Mouse (Mus musculus): ENCODE measurements around the gene Prmt1. TPM values are rescaled to one million over a fixed set of nuclear protein-coding genes. Genes with fewer than 3 reads are reported as not detected.
"Not testable (repeated sequence)": the region's sequence is repeated elsewhere in the genome, so short reads cannot be mapped to it uniquely, and the experiment has no call there.

Prmt1 gene
- 100 to 1,000 TPM; 166 to 183 TPM for total RNA-seq (2021)
- long read RNA-seq, experiment 1, transcript Prmt1-202 (11 exons, 1,508 nt) = minor isoform, 5 of 34 reads
- long read RNA-seq, experiment 1, transcript Prmt1-203 (10 exons, 2,147 nt) = major isoform, 22 of 34 reads
- long read RNA-seq, experiment 1, partial matches to known transcripts = 1 of 34 reads
- long read RNA-seq, experiment 1, other reads (novel, unspliced or antisense) = 6 of 34 reads
- long read RNA-seq, experiment 2, transcript Prmt1-203 (10 exons, 2,147 nt) = major isoform, 17 of 22 reads
- long read RNA-seq, experiment 2, partial matches to known transcripts = 1 of 22 reads
- long read RNA-seq, experiment 2, other reads (novel, unspliced or antisense) = 3 of 22 reads

DNA sequence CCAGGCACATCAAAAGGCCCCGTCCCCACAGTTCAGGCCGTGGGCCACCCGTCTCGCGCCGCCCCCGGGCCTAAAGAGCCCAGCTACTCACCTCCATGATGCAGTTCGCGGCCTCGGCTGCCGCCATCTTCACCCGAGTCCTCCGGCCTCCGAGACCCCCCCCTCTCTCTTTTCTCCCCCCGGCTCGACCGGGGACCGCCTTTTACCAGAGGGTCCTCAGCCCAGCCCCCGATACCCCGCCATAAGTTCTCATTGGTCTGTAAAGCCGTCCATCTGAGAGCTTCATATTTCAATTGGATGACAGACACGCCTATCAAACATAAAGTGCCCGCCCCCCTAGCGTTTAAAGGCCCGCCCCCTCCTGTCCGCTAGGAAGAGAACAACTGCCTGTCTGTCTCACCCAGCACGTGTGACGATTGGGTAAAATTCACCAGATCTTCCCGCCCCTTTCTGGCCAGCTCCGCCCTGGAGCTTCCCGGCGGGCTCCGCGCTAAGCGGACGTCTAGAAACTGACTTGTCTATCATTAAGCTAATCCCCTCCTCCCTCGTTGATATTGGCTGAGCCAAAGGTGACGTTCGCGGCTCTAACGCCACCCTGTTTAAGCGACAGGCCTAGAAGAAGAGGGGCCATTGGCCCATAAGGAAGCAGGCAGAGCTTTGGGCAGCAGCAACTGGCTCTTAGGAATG, at the start of gene Prmt1:
Gene Prmt1 (minus strand): TSS at position 377 of the 687 bp plus-strand sequence.
- intact Hi-C loops (cut with DNase I) = no loop called here
- peak; percentile 98 to 100 for DNase-seq (ENCODE audit: low spot score in 2 of 2)

DNA sequence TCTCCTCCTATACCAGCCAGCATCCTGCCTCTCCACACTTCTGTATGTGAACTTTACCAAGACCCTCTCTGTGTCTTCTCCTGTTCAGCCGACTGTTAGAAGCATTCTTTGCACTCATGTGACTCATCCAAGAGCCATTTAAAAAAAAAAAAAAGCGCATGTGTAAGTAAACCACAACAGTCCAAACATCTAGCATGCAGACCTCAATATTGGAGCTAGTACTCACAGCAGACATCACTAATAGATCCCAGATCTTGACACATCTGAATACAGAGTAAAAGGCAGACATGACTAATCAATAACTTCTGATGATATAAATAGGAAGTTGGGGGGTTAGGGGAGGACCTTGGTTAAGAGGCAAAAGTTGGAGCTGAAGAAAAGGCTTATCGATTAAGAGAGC, 49.3 kb upstream of the Prmt1 start:
- intact Hi-C loops (cut with DNase I) = no loop called here

DNA sequence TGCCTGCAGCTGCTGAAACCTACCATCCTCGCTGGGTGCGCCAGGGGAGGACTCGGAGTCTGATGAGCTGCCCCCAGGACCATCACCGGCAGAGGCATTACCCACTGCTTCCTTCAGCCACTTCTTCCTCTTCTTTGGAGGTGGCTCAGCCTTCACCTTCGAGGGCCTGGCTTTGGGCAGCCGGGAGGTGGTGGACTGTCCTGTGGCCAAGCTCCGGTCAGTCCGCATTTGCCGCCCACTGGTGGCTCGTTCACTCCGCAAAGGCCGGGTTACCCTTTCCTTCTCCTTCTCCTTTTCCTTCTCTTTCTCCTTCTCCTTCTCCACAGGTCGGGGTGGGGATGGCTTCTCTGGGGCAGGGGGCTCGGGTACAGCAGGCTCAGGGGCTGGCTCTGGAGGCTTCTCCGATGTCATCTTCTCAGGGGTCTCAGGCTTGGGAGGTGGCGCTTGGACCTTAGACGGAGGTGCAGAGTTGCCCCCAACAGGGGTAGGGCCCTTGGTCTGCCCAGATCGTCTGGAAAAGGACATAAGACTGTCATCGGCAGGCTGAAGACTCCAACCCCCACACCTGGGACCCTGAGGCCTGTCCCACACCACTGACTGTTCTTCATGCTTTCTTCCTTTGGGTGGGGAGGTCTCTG, 47.5 kb upstream of the Prmt1 start:
- DNase-seq (ENCODE audit: low spot score in 2 of 2) = no peak
- intact Hi-C loops (cut with DNase I) = no loop called here

More for the DNA sequence above, 49.3 kb upstream of the Prmt1 start:
- DNase-seq (ENCODE audit: low spot score in 2 of 2) = no peak

DNA sequence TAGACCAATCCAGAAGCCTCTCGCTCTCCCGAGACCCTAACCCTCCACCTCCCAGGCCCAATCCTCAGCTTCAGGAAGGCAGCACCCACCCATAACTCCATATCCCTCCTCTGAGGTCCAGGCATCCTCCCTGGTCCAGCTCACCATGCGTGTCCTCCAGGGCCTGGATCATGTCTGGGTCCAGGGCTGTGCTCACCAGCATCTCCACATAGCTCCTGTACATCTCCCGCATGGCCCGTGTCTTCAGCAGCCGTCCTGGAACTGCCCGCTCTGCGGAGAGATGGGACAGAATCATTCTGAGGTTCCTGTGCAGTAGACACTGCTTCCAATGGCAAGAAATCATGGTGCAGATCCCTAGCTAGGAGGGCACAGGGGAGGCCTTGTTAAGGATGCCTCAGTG, 44.5 kb upstream of the Prmt1 start:
- DNase-seq (ENCODE audit: low spot score in 2 of 2) = no peak
- intact Hi-C loops (cut with DNase I) = no loop called here

DNA sequence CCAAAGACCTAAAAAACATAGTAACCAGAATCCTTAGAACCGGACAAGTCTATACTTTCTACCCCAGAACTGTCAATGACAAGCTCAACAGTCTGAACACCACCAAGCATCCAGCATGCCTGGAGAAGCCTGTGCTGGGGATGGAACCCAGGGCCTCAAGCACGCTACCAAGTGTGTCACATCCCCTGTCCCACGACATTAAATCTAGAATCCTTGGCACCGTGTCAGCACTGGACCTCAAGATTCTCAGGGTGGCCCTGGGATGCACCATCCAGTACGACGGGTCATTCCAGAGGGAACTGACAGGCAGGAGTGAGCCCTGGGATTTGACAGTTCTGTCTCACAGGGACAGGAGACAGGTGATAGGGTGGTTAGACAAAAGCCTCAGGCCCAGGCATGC, 43.6 kb upstream of the Prmt1 start:
- DNase-seq (ENCODE audit: low spot score in 2 of 2) = no peak
- intact Hi-C loops (cut with DNase I) = no loop called here

DNA sequence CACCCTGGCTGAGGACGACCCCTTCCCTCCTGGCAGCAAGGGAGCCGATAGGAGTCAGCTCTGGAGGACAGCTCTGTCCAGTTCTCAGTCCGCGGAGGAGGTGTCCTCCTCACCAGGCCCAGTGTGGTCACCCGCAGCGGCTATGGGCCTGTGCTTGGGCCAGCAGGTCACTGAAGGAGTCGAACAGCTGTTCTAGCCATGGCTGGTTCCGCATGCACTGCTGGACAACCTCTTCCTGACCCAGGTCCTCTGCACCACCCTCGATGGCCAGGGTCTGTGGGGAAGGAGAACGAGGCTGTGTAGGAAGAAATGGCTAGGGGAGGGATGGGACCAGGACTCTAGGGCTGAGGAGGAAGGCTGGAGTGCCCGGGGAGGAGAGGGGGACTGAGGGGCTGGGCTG, 42.0 kb upstream of the Prmt1 start:
- no peak for DNase-seq (ENCODE audit: low spot score in 2 of 2)

DNA sequence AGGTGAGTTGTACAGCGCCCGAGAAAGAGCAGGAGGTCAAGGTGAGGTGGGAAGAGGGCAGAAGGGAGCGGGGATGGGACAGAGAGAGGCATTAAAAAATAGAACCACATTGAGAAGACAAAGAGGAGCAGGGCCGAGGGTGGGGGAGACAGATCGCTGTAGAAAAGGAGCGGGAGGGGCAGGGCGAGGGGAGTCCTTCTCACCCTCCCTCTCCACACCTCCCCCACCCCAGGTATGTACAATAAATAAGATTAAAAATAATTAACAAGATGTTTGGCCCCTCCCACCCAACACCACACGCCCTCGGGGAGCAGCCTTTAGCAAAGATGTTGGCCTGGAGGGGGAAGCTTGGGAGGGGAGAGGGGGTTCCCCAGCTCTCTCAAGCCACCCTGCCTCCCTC, 41.4 kb upstream of the Prmt1 start:
- intact Hi-C loops (cut with DNase I) = loop anchor here (1.0 kb wide), 1 partner anchor 10 kb away; no protein-coding TSS in a partner anchor

More for the DNA sequence above, 42.0 kb upstream of the Prmt1 start:
- intact Hi-C loops (cut with DNase I) = loop anchor here (1.0 kb wide), 1 partner anchor 9 kb away; no protein-coding TSS in a partner anchor

DNA sequence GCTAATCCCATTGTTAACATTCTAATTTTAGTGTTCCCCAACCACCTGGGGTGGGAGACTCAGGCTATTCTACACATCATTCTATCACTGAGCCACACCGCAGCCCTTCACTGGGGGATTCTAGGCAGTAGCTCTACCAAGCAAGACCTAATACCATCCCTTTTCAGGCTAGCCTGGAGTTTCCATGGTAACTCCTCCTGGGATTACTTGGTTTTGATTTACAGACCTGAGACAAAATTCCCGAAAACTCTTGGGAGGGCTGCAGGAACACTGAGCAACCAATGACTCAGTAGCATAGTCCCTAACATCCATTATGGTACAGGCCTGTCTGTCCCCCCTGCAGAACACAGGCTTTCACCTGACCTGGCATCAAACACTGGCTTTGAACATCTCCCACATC, 39.9 kb upstream of the Prmt1 start:
- intact Hi-C loops (cut with DNase I) = no loop called here
- DNase-seq (ENCODE audit: low spot score in 2 of 2) = no peak

More for the DNA sequence above, 41.4 kb upstream of the Prmt1 start:
- DNase-seq (ENCODE audit: low spot score in 2 of 2) = no peak

DNA sequence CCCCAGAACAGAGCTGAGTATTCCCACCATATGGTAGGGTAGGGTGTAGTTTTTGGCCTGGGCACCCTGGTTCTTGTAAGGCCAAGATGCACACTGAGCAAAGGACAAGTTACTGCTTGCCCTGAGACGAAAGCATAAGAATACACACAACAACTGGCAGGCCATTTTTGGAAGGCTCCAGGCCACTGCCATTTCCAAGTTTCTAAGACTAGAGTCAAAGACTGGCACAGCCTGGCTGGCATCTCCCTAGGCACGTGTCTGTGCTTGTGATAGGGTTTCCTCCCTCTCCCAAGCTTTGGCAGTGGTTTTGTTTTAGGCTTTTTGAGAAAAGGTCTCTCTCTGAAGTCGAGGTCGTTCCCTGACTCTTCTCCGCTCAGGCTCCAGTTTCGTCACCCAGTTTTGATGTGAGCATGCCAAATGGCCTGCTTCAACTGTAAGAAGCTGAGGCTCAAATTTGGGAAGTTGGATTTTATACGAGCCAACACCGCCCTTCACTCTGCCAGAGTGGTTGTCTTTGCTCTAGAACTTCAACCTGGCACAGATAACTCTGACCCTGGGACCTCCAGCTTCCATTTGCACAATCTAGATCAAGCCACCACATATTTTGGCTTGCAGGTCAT, 39.3 kb upstream of the Prmt1 start:
- peak in 1 of 2 experiments; percentile 44 for DNase-seq (ENCODE audit: low spot score in 2 of 2)

DNA sequence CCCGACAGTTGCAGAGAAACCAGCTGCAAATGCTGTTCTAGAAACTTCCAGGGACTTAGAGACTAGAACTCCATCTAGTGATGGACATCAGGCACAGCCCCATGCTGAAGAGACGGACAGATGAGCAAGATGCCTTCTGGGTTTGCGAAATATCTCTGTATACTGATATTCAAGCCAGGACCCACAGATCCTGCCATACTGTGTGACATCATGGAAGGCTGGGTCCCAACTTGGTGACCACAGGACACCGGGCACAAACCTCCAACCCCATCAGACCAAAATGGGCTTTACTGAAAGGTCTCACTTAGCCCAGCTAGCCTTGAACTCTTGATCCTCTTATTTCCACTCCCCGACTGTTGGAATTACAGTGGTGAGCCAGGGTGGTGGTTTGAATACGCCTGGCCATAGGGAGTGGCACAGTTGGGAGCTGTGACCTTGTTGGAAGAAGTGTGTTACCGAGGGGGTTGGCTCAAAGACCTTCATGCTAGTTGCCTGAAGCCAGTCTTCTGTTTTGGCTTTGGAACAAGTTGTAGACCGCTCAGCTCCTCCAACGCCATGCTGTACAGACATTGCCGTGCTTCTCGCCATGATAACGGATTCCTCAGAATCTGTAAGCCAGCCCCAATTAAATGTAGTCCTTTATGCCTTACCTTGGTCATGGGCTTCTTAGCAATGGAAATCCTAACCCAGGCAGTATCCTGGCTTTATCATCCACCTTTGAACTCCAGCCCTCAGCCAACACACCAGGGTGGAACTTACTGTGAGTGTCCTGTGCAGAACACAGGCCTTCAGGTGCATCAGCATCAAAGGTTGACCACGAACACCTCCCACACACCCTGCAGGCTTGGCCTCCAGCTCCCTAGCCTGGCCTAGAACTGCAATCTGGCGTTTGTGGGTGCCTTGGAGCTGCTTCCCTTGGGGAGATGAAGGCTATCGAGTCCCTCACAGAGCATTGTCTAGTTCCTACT, 38.2 kb upstream of the Prmt1 start:
- DNase-seq (ENCODE audit: low spot score in 2 of 2) = no peak
- intact Hi-C loops (cut with DNase I) = no loop called here

More for the DNA sequence above, 39.3 kb upstream of the Prmt1 start:
- intact Hi-C loops (cut with DNase I) = no loop called here

DNA sequence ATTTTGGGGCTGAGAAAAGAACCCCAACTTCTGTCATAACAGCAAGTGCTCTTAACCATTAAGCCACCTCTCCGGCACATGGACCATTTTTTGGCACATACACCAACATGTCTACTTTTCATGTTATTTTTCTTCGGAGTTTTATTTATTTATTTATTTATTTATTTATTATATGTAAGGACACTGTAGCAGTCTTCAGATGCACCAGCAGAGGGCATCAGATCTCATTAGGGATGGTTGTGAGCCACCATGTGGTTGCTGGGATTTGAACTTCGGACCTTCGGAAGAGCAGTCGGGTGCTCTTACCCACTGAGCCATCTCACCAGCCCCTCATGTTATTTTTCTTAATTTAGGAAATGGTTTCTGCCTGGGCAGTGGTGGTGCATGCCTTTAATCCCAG, 37.3 kb upstream of the Prmt1 start:
- DNase-seq (ENCODE audit: low spot score in 2 of 2); intact Hi-C loops (cut with DNase I): not testable (repeated sequence)

DNA sequence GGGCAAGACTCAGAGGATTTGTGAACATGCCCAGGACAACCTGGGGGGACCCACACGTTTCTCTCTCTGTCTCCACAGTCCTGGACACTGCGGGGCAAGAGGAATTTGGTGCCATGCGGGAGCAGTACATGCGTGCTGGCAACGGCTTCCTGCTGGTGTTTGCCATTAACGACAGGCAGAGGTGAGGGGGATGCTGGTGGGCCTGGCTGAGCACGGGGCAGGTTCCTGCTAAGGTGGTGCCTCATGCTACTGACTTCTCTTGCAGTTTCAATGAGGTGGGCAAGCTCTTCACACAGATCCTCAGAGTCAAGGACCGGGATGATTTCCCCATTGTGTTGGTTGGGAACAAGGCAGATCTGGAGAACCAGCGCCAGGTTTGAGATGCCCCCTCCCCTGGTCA, 33.9 kb upstream of the Prmt1 start:
- intact Hi-C loops (cut with DNase I) = no loop called here
- DNase-seq (ENCODE audit: low spot score in 2 of 2) = no peak

DNA sequence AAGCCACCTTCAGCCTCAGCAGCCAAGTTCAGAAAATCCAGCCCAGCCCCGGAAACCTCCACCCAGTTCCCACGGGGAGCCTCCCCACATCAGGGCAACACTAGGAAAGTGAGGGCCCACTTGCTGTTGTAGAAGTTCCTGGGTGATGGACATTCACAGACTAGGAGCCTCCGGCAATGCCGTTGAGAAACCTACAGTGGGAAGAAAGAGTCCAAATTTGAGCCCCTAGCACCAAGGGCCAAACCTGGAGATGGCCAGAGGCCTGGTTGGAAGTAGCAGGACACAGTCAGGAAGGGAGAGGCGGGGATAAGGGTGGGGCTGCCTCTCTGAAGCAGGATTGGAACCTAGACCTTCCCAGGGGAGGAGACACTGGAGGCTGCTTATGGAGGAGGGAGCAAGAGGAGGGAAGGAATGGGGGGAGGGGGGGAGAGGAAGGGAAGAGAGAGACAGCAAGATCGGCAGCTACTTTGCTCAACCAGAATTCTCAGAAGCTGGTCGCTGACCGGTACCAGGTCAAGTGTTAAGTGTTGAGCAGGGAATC, 32.7 kb upstream of the Prmt1 start:
- intact Hi-C loops (cut with DNase I) = loop anchor here (5.0 kb wide), 1 partner anchor 33 kb away; the partner anchor contains the start of gene Prr12
- no peak for DNase-seq (ENCODE audit: low spot score in 2 of 2)

DNA sequence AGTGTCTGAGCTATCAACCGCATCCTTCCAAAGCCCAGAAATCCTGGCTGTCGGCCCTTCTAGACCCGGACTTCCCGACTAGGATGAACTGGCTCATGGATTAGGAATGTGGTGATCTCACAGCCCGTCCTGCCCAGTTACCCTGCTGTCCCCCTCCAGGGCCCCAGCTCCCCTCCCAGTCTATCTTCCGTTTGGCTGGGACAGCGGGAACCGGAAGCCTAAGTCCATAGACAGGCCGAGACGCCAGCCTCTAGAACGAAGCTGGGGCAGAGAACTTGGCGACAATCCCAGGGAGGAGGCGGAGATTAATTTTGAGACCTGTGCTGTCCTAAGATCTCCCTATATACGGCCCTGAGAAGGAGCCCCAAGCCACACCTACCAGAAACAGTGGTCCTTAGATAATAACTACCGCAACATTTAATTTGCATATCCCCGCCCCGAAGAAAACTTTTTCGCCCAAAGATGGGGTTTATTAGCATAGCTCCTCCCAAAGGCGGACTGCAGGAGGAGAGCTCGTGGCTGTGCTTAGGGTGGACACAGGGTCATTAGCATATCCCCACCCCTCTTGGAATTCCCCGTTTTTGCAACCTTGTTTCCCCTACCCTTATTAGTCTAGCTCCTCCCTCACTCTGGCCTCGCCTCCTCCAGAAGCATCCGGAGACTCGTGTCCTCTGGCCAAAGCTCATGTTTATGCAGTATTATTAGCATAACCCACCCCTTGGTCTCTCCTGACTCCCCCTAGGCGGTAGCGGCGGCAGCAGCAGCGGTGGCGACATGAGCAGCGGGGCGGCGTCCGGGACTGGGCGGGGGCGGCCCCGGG, 31.1 kb upstream of the Prmt1 start, which contains the start of gene Rras:
Gene Rras (plus strand): TSS at position 720 of the 820 bp plus-strand sequence.
- DNase-seq (ENCODE audit: low spot score in 2 of 2) = peak; percentile 80 to 88
- intact Hi-C loops (cut with DNase I) = loop anchor here (5.0 kb wide), 1 partner anchor 35 kb away; the partner anchor contains the start of gene Prr12

DNA sequence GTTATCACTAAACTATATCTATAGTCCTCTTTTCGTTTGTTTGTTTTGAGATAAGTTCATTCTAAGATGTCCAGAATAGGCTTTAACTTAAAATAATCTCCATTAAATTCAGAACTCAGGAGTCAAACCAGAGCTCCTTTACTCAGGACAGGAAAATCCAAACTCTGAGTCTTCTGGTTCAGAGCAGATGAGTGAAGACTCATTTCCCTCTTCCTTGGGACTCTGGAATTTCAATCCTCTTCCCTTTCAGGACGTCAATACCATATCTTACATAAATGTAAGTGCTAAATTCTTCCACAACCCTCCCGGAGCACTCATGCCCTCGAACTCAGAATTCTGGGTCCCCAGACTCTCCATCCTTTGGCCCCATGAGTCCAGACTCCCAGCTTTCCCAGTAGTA, 30.4 kb upstream of the Prmt1 start:
- intact Hi-C loops (cut with DNase I) = loop anchor here (5.0 kb wide), 1 partner anchor 36 kb away; the partner anchor contains the start of gene Prr12
- DNase-seq (ENCODE audit: low spot score in 2 of 2) = no peak

DNA sequence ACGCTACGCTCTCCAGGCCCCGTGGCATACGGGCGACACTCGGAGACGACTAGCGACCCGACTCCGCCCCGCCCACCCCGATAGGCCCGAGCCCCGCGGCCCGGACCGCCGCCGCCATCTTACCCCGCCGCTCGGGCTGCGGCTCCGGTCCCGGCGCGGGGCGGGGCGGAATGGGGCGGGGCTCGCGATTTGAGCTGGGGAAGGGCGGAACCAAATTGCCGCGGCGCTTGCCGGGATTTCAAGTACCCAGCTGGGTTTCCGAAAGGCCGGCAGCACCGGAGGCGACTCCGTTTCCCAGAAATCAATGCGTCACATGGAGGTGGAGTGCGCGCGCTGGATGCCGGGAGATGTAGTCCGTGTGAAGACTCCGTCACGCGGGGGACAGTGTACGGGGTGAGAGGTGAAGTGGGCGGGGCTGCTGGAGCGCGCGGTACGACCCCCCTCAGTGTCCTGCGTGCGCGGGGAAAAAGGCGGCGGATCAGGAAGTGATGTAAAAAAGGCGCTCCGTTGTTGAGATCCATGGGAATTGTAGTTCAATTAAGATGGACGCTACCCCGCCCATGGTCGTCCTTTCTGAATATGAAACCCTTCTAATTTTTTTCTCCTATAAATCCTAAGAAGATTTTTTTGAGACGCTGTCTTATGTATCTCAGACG, 29.7 kb upstream of the Prmt1 start, which contains the start of gene Scaf1:
Gene Scaf1 (minus strand): TSS at position 407 of the 656 bp plus-strand sequence.
- DNase-seq (ENCODE audit: low spot score in 2 of 2) = peak; percentile 99
- intact Hi-C loops (cut with DNase I) = loop anchor here (5.0 kb wide), 1 partner anchor 36 kb away; the partner anchor contains the start of gene Prr12

Measured in left cerebral cortex, postnatal 14 days (tissue).